Mouse (Mus musculus) lung, postnatal 25 days (tissue): ENCODE measurements around the gene 2900011O08Rik.

Source experiments
- DNase-seq: peaks from one replicate; pipeline ENCODE4 v3.0.0; 2022; ENCODE audit warnings: low spot score

The 2900011O08Rik gene

DNA sequence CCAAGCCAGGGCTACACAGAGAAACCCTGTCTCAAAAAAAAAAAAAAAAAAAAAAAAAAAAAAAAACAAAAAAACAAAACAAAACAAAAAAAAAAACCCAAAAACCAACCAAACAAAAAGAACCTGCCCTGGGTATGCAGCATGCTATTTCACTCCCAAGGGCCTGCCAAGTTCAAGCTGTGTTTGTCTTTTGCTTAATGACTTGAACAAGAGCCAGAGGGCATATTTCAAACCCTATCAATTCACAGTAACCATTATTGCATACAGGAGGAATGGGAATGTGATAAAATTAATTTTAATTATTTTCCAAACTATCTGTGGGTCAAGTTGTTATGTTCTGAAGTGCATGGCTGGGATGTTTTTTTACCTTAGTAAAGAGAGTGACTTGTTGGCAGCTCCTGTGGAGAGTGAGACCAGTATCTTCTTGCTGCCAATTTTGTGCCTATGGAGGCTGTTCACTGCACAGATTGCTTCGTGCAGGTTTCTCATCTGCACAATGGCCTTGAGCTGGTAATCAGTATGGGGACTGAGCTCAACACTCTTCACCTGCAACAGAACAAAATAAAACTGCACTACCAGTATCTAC is 151.7 kb downstream of the 2900011O08Rik start:
- DNase-seq, result peak; percentile 20

DNA sequence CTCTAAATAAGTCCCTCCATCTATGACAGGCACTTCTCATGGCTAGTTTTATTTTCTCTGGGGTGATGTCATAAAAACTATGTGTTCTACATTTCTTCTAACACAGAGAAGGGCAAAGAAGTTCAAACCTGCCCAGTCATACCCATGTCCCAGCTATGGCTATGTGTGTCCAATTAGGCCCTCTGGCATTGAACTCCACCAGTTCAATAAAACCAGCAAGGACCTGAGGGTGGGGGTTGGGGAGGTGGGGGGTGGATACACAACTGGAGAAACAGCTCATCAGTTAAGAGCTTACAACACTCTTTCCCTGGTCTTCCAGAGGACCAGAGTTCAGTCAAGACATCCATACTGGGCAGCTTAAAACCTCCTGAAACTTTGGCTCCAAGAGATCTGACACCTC is 152.7 kb downstream of the 2900011O08Rik start:
- no peak for DNase-seq

DNA sequence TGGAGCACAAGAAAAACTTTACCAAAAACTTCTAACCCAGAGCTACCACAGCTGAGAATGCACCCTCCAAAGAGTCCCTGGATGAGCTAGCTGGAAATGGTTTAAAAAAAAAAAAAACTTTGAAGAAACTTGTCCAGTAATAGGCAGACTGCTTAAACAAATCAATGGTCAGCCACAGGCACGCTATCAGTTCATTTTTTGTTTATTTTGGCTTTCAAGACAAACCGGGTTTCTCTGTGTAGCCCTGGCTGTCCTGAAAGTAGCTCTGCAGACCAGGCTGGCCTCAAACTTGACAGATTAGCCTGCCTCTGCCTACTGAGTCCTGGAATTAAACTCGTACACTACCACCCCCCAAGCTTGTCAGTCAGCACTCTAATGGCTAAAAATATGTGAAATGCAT is 156.9 kb downstream of the 2900011O08Rik start:
- DNase-seq, result no peak

DNA sequence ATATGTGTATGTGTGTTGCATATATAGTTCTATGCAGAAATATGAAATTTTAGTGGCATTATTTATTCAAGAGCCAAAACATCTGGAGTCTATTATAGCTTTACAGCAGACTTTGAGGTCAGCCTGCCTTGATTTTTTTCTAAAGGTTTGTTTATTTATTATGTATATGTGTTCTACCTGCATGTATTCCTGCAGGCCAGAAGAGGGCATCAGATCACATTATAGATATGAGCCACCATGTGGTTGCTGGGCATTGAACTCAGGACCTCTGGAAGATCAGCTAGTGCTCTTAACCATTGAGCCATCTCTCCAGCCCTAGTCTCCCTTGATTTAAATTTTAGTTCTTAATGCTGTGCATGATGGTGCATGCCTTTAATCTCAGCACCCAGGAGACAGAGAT is 161.3 kb downstream of the 2900011O08Rik start:
- no peak for DNase-seq
